Mouse (Mus musculus) right cerebral cortex, postnatal 36 days (tissue): Measurements from ENCODE around the gene Akirin2.

ENCODE experiments used
- DNase-seq, 2 experiments: peaks; one replicate each; pipeline ENCODE4 v3.0.0; 2022; ENCODE audit warnings: low spot score in 2 of 2, mixed read lengths in 1 of 2

Akirin2 gene

GRCm38 (mm10) chr4:34584871-34585607, 34.3 kb downstream of the Akirin2 start:
- DNase-seq: no peak

- no peak for DNase-seq
Measured at GRCm38 (mm10) chr4:34603123-34603522, 52.4 kb downstream of the Akirin2 start.

DNA sequence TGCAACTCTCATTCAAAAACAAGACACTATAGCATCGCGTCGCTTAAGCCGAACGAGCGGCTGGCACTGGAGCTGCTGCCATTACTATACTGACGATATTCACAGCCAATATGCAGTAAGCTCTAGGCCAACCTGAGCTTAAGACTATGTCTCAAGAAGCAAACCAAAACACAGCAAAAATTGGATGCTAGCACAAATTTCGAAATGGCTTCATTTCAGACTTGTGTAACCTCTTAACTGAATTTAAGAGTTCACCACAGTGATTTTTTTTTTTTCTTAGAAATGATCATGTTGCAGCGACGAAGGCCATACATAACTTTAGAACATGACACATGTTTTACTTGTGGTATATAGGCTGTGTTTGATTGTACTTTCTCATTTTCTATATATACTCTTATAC, 55.9 kb downstream of the Akirin2 start:
- DNase-seq: no peak

DNA sequence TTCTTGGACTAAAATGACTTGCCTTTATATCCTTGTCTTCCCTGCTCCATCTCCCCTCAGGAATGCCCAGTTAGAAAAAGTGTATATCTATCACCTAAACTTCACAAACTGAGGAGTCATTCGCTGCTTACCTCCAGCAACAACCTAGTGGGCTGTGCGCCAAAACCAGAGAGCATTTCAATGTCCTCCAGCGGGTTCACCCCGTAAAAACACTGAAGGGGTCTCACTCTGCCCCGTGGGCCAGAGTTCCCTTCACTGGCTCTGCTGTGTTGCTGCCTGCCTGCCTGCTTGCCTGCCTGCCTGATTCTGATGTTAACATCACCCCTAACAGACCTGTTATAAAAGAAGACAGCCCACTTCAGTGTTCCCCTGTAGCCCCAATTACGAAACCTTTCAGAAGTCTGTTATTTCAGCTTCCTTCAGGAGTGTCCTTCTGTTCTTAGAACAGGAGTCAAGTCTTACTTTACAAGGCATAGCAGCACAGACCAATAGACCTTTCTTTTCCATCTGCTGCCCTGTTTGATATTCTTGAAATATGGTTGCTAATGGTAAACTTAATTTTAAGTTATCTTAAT, 62.9 kb downstream of the Akirin2 start:
- DNase-seq: no peak

DNA sequence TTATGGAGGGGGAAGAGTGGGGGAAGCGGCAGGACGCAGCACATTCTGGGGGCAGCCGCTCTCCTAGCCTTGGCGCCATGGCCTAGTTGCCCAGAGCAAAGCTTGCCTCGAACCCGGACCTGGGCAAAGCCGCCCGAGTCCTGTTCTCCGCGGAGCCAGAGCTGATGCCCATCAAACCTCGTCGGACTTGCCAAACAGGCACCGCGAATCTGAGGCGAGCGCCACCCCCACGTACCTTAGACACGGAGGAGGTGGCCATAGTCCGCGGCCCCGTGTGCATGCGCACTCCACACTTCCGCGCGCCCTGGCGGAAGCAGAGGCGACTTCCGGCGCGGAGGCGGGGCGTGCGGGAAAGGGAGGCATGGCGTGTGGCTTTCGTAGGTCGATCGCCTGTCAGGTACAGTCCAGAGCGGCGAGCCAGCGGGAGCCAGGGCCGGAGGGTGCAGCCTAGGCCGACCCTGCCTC, 63.9 kb downstream of the Akirin2 start, which contains the start of the genes Orc3 and Rars2:
Gene Orc3 (minus strand): TSS at position 315 of the 465 bp plus-strand sequence.
Gene Rars2 (plus strand): TSS at position 328 of the 465 bp plus-strand sequence.
- DNase-seq: peak; percentile 89 to 90

- DNase-seq: no peak
Measured at GRCm38 (mm10) chr4:34615303-34615702, 64.6 kb downstream of the Akirin2 start.

- DNase-seq: no peak
Measured at GRCm38 (mm10) chr4:34616146-34616545, 65.4 kb downstream of the Akirin2 start.
